Mouse (Mus musculus) adrenal gland, adult 2 months (tissue): ENCODE measurements around the gene Csnk1e. TPM values are rescaled to one million over a fixed set of nuclear protein-coding genes. Genes with fewer than 3 reads are reported as not detected.

Experiments
- DNase-seq: peaks from one replicate; pipeline ENCODE4 v3.0.0; 2021
- polyA plus RNA-seq: library from polyadenylated mRNA; depleted of rRNA; stranded (reverse); fragments of >200 nt; gene quantifications from 2 replicates; pipeline ENCODE4 v1.2.3, GENCODE M21; 2012
- total RNA-seq, 2 experiments: library from RNA; stranded (reverse); gene quantifications; 2 replicates each; pipeline ENCODE4 v1.2.3; 2021

The Csnk1e gene
- total and polyA plus RNA-seq, 3 experiments: 65.3 to 87.7 (median 74.6) TPM

- peak; percentile 89 for DNase-seq
Measured at GRCm38 (mm10) chr15:79424602-79425001, 30.8 kb downstream of the Csnk1e start.

GRCm38 (mm10) chr15:79422715-79423243 is 32.6 kb downstream of the Csnk1e start:
- DNase-seq: no peak

- no peak for DNase-seq
Measured at GRCm38 (mm10) chr15:79418677-79419076, 36.7 kb downstream of the Csnk1e start.

- no peak for DNase-seq
Measured at GRCm38 (mm10) chr15:79418265-79418664, 37.1 kb downstream of the Csnk1e start.

GRCm38 (mm10) chr15:79417379-79417778 is 38.0 kb downstream of the Csnk1e start:
- DNase-seq: no peak

GRCm38 (mm10) chr15:79416460-79417085 is 38.8 kb downstream of the Csnk1e start:
- DNase-seq: no peak

- no peak for DNase-seq
Measured at GRCm38 (mm10) chr15:79414513-79414912, 40.9 kb downstream of the Csnk1e start.

GRCm38 (mm10) chr15:79413802-79414201 is 41.6 kb downstream of the Csnk1e start:
- DNase-seq: no peak

GRCm38 (mm10) chr15:79413201-79413600 is 42.2 kb downstream of the Csnk1e start:
- DNase-seq: no peak

- no peak for DNase-seq
Measured at GRCm38 (mm10) chr15:79411363-79412065, 43.9 kb downstream of the Csnk1e start.

GRCm38 (mm10) chr15:79409077-79409573 is 46.2 kb downstream of the Csnk1e start:
- DNase-seq: peak; percentile 34

- no peak for DNase-seq
Measured at GRCm38 (mm10) chr15:79406564-79406963, 48.8 kb downstream of the Csnk1e start.

GRCm38 (mm10) chr15:79404277-79404676 is 51.1 kb downstream of the Csnk1e start:
- no peak for DNase-seq

GRCm38 (mm10) chr15:79403763-79404210 is 51.6 kb downstream of the Csnk1e start:
- DNase-seq: no peak

- DNase-seq: peak; percentile 94
Measured at GRCm38 (mm10) chr15:79402836-79403762, 52.3 kb downstream of the Csnk1e start, which contains the start of gene Tmem184b. TSS of gene Tmem184b (minus strand) at chr15:79403569.

GRCm38 (mm10) chr15:79402176-79402575 is 53.2 kb downstream of the Csnk1e start:
- DNase-seq: no peak

GRCm38 (mm10) chr15:79400975-79401365 is 54.4 kb downstream of the Csnk1e start:
- no peak for DNase-seq

- no peak for DNase-seq
Measured at GRCm38 (mm10) chr15:79400134-79400974, 55.0 kb downstream of the Csnk1e start.

- peak; percentile 65 for DNase-seq
Measured at GRCm38 (mm10) chr15:79399231-79400052, 55.9 kb downstream of the Csnk1e start.

- peak; percentile 64 for DNase-seq
Measured at GRCm38 (mm10) chr15:79396736-79397135, 58.6 kb downstream of the Csnk1e start.
